In the genomic region with DNA sequence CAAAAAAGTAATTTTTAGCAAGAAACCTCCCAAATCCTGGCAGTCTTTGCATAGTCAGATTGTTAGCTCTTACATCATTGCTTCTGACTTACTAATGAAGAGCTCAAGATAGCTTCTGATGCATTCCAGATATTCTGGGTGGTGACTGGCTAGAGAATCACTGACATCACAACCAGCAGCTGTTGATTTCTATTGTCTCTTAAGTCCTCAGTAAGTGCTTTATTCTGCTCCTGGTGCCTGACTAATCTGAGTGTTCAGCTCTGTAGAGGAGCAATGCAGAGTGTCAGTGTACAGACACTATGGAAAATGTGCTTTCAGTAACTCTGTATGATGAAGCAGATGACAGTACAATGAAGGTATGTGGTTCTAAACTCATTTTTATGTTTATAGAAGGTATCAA, we compare ENCODE assay signal across 15 mouse cellular contexts. TPM values are rescaled to one million over a fixed set of nuclear protein-coding genes. Genes with fewer than 3 reads are reported as not detected.
DNase-seq lines count a peak whose midpoint lies in the region; ATAC-seq and TF ChIP-seq lines count a peak whose summit lies in the region.
"Had no signal": no experiment of that assay in that cellular context is flagged by ENCODE, and none has a peak within 500 bp of the region (broad histone marks: within the 10 kb centered on the region; RNA-seq: fewer than 3 reads in every experiment).

No protein-coding gene starts in this region.

- H3K9me3 ChIP-seq in embryonic facial prominence, embryonic 14.5 days (ENCODE audit: control insufficient read depth, low read length): no peaks in the 10 kb centered on the region
- no peaks in the 10 kb centered on the region for H3K9me3 ChIP-seq in embryonic facial prominence, embryonic 10.5 days
- H3K9me3 ChIP-seq in midbrain, embryonic 16.5 days (replicated peaks; ENCODE audit: control insufficient read depth, low read length, poor library complexity, severe bottlenecking): no peaks in the 10 kb centered on the region
- H3K9me3 ChIP-seq: heart, embryonic 12.5 days; hindbrain, embryonic 13.5 days; liver, embryonic 15.5 days had no signal

- no peak overlapping the region for H3K4me2 ChIP-seq in embryonic facial prominence, embryonic 14.5 days (ENCODE audit: low read depth, low read length)
- no peak overlapping the region for H3K4me2 ChIP-seq in midbrain, embryonic 16.5 days (ENCODE audit: low read length)
- H3K4me2 ChIP-seq: heart, embryonic 12.5 days; hindbrain, embryonic 13.5 days; liver, embryonic 15.5 days had no signal

- peak; percentile 33 for DNase-seq in embryonic facial prominence, embryonic 14.5 days (ENCODE audit: low spot score)
- no peak for DNase-seq in embryonic facial prominence, embryonic 10.5 days (ENCODE audit: low spot score)
- DNase-seq in left cerebral cortex, adult 11 months (ENCODE audit: low spot score): peak; percentile 49
- no peak for DNase-seq in left cerebral cortex, postnatal 36 days (ENCODE audit: low spot score in 2 of 2)
- peak; percentile 48 for DNase-seq in brain, embryonic 14.5 days (ENCODE audit: low read depth)
- DNase-seq in heart, postnatal 4 days: no peak
- DNase-seq in testis, postnatal 14 days (ENCODE audit: low spot score): no peak
- DNase-seq: adrenal gland, postnatal 36 days; cerebellum, adult 11 months; gastrocnemius, postnatal 14 days; lung, postnatal 36 days had no signal

- H3K9ac ChIP-seq in embryonic facial prominence, embryonic 14.5 days (ENCODE audit: low read depth, low read length): no peak overlapping the region
- no peak overlapping the region for H3K9ac ChIP-seq in midbrain, embryonic 16.5 days (ENCODE audit: low read depth, low read length)
- H3K9ac ChIP-seq: heart, embryonic 12.5 days; hindbrain, embryonic 13.5 days; liver, embryonic 15.5 days had no signal

- no peak overlapping the region for H3K4me3 ChIP-seq in embryonic facial prominence, embryonic 14.5 days (ENCODE audit: low read depth, low read length)
- H3K4me3 ChIP-seq in embryonic facial prominence, embryonic 10.5 days: no peak overlapping the region
- no peak overlapping the region for H3K4me3 ChIP-seq in midbrain, embryonic 16.5 days (ENCODE audit: low read depth, low read length)
- H3K4me3 ChIP-seq: heart, embryonic 12.5 days; hindbrain, embryonic 13.5 days; liver, embryonic 15.5 days had no signal

- no peak for TF ChIP-seq CTCF in brain, embryonic 14.5 days (IDR thresholded peaks at IDR 0.05; ENCODE audit: borderline replicate concordance, extremely low read depth, insufficient read depth, insufficient read length)

- no peaks in the 10 kb centered on the region for H3K27me3 ChIP-seq in embryonic facial prominence, embryonic 14.5 days (replicated peaks; ENCODE audit: control insufficient read depth, insufficient read depth, low read length)
- H3K27me3 ChIP-seq in embryonic facial prominence, embryonic 10.5 days (replicated peaks; ENCODE audit: low read depth, poor library complexity, severe bottlenecking): no peaks in the 10 kb centered on the region
- no peaks in the 10 kb centered on the region for H3K27me3 ChIP-seq in midbrain, embryonic 16.5 days (ENCODE audit: control insufficient read depth, insufficient read depth, low read depth, low read length)
- H3K27me3 ChIP-seq: heart, embryonic 12.5 days; hindbrain, embryonic 13.5 days; liver, embryonic 15.5 days had no signal

- no peaks in the 10 kb centered on the region for H3K4me1 ChIP-seq in embryonic facial prominence, embryonic 14.5 days (ENCODE audit: control insufficient read depth, insufficient read depth, low read length)
- H3K4me1 ChIP-seq in embryonic facial prominence, embryonic 10.5 days: no peaks in the 10 kb centered on the region
- no peaks in the 10 kb centered on the region for H3K4me1 ChIP-seq in midbrain, embryonic 16.5 days (ENCODE audit: control insufficient read depth, insufficient read depth, low read length)
- H3K4me1 ChIP-seq: hindbrain, embryonic 13.5 days; liver, embryonic 15.5 days had no signal

- H3K27ac ChIP-seq in embryonic facial prominence, embryonic 14.5 days (replicated peaks; ENCODE audit: low read depth, low read length): no peak overlapping the region
- no peak overlapping the region for H3K27ac ChIP-seq in embryonic facial prominence, embryonic 10.5 days (replicated peaks)
- H3K27ac ChIP-seq in midbrain, embryonic 16.5 days (ENCODE audit: low read length): no peak overlapping the region
- H3K27ac ChIP-seq: hindbrain, embryonic 13.5 days; liver, embryonic 15.5 days had no signal

- intact Hi-C loops in left cerebral cortex, postnatal 36 days (cut with DNase I): loop anchor here (5.0 kb wide), 2 partner anchors 199 to 314 kb away; no protein-coding TSS in a partner anchor

- no peaks in the 10 kb centered on the region for H3K36me3 ChIP-seq in embryonic facial prominence, embryonic 14.5 days (ENCODE audit: control insufficient read depth, insufficient read depth, low read length)
- no peaks in the 10 kb centered on the region for H3K36me3 ChIP-seq in embryonic facial prominence, embryonic 10.5 days (replicated peaks)
- no peaks in the 10 kb centered on the region for H3K36me3 ChIP-seq in midbrain, embryonic 16.5 days (ENCODE audit: control insufficient read depth, insufficient read depth, low read length)
- H3K36me3 ChIP-seq: heart, embryonic 12.5 days; hindbrain, embryonic 13.5 days; liver, embryonic 15.5 days had no signal

- no peak for TF ChIP-seq POLR2A in brain, embryonic 14.5 days (IDR thresholded peaks at IDR 0.05; ENCODE audit: borderline replicate concordance, extremely low read depth, insufficient read depth, insufficient read length, poor library complexity, severe bottlenecking)

- no peak for ATAC-seq in embryonic facial prominence, embryonic 14.5 days (ENCODE audit: low read depth)
- 0 out of 2 replicates have a peak, but pooled peaks have one; percentile 39 for ATAC-seq in midbrain, embryonic 16.5 days

RNA-seq across cellular contexts. Expression of gene R3hdm1, which starts 38.6 kb away (rescaled TPM):
- polyA plus RNA-seq in embryonic facial prominence, embryonic 14.5 days (2014; fragmentation: Nextera tagmentation; extraction: Ambion mirVana): 58.4 and 66.7 TPM in 2 replicates
- 81.0 and 83.9 TPM in 2 replicates for polyA plus RNA-seq in embryonic facial prominence, embryonic 10.5 days (2016; fragmentation: Nextera tagmentation; extraction: Ambion mirVana)
- total RNA-seq in left cerebral cortex, postnatal 36 days (2021): 100 to 1,000 TPM; 419 to 573 TPM
- 87.7 and 111 TPM in 2 replicates for polyA plus RNA-seq in brain, embryonic 14.5 days (2012; rRNA removed)
- 84.1 and 89.1 TPM in 2 replicates for polyA plus RNA-seq in midbrain, embryonic 16.5 days (2015; fragmentation: Nextera tagmentation; extraction: Ambion mirVana)
- 10 to 100 TPM; 59.7 to 61.8 TPM for total RNA-seq in heart, postnatal 4 days (2021)

RNA-seq across cellular contexts. Expression of gene Zranb3, which starts 38.9 kb away (rescaled TPM):
- 6.1 and 8.8 TPM in 2 replicates for polyA plus RNA-seq in embryonic facial prominence, embryonic 14.5 days (2014; fragmentation: Nextera tagmentation; extraction: Ambion mirVana)
- 14.9 and 15.8 TPM in 2 replicates for polyA plus RNA-seq in embryonic facial prominence, embryonic 10.5 days (2016; fragmentation: Nextera tagmentation; extraction: Ambion mirVana)
- total RNA-seq in left cerebral cortex, postnatal 36 days (2021): 1 to 10 TPM; 6.9 to 7.6 TPM
- 6.5 and 6.6 TPM in 2 replicates for polyA plus RNA-seq in brain, embryonic 14.5 days (2012; rRNA removed)
- polyA plus RNA-seq in midbrain, embryonic 16.5 days (2015; fragmentation: Nextera tagmentation; extraction: Ambion mirVana): 2.6 and 3.4 TPM in 2 replicates
- total RNA-seq in heart, postnatal 4 days (2021): 10 to 100 TPM in 1 of 2 experiments, 1 to 10 TPM in 1; 8.2 to 10.8 TPM

Comparison
In these comparisons a context has a peak if more than half of its experiments do, and no peak if none do; other contexts are left out.
1. DNase-seq: peak in embryonic facial prominence, embryonic 14.5 days (single experiment), left cerebral cortex, adult 11 months (single experiment) and brain, embryonic 14.5 days (single experiment); none in embryonic facial prominence, embryonic 10.5 days (single experiment), left cerebral cortex, postnatal 36 days (0 of 2), heart, postnatal 4 days (single experiment) and testis, postnatal 14 days (single experiment).